Mouse (Mus musculus): Measurements from ENCODE around the gene Tsen2. TPM values are rescaled to one million over a fixed set of nuclear protein-coding genes. Genes with fewer than 3 reads are reported as not detected.

The Tsen2 gene
- polyA plus RNA-seq, 1 experiment from 2014 or later = 16.6 TPM

DNA sequence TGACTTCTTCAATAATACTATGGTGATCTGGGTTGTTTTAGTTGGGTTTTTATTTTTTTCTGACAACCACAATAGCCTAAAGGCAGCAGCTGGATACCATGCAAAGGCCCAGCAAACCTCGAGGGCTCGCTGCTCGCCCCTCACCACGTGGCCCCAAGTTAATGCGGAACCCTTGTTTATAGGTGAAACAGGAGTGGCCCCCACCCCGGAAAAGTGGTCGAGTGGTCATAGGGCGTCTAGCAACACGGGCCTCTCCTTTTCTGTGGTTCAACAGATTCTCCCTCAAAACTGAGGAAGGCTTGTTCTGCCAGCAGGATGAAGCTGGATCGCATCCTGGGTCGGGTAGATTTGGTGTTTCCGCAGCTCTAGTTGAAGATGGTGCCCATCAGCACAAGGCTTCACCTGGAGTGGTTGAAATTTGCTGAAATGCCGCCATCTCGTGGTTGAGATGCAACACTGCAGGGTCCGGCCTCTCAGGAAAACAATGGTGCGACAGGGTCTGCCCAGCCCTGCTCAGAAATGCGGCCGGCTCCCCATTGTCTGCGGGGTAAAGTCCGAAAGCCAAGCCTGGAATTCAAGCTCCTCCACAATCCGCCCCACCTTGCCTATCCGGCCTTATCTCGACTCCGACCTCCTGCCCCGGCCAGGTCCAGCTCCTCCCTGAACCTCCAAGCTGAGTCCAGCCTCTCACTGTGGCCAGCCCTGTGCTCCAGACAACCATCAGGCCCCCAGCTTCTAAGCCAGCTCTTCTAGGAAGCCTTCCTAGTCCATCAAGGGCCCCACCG lies 5.6 kb upstream of the Tsen2 start:
- Histone ChIP-seq H3K27ac (replicated peaks in 1 of 2; ENCODE audit: control insufficient read depth in 1 of 2, insufficient read depth in 1 of 2, low read depth in 2 of 2, low read length in 2 of 2) (no peak overlapping the region), H3K4me1 (ENCODE audit: control insufficient read depth in 2 of 2, insufficient read depth in 2 of 2, low read length in 2 of 2) (peaks cover 4 to 11% of the 10 kb centered on the region in 2 experiments), H3K9me3 (ENCODE audit: control insufficient read depth, low read length) (no peaks in the 10 kb centered on the region), H3K9ac (ENCODE audit: low read length) (peak overlapping the region; percentile 70), H3K4me3 (ENCODE audit: control insufficient read depth in 1 of 2, insufficient read depth in 1 of 2, low read depth in 1 of 2, low read length in 2 of 2) (peak overlapping the region; percentile 28 to 34), H3K27me3 (ENCODE audit: control insufficient read depth, insufficient read depth, low read length) (0 out of 2 replicates have a peak, but pooled peaks cover 3% of the 10 kb centered on the region), H3K4me2 (ENCODE audit: low read length) (peak overlapping the region; percentile 65), H3K36me3 (ENCODE audit: control insufficient read depth, insufficient read depth, low read length) (no peaks in the 10 kb centered on the region)
- 0 out of 2 replicates have a peak, but pooled peaks have one; percentile 52 for ATAC-seq (ENCODE audit: insufficient number of reproducible peaks, insufficient read depth, low FRiP score, low read depth)
- 17% methylated on average over 26 of the region's 26 CpGs for WGBS

DNA sequence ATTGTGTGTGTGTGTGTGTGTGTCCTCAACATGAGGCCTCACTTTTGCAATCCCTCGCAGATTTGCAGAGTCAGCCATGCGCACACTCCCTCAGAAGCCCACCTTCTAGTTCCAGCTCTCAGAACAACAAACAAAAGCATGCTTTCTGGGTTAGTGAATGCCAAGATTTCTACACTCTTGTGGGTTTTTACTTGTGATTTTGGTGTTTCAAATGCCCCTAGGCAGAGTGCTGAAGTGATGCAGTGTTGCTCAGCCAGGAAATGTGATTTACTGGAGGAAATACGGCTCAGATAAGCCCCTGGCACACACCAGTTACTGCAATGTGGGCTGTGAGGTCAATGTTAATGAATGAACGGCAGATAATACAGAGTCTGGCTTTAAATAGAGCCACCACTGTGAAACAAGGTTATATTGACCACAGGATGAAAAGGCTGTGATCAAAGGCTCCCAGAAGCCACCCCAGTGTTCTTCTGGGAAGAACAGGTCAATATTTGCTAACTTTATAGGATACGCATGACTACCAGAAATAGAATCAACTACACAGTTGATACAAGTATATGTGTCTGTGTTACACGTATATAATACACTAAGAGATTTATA lies 2.7 kb upstream of the Tsen2 start:
- WGBS = 41% methylated on average over 6 of the region's 6 CpGs

DNA sequence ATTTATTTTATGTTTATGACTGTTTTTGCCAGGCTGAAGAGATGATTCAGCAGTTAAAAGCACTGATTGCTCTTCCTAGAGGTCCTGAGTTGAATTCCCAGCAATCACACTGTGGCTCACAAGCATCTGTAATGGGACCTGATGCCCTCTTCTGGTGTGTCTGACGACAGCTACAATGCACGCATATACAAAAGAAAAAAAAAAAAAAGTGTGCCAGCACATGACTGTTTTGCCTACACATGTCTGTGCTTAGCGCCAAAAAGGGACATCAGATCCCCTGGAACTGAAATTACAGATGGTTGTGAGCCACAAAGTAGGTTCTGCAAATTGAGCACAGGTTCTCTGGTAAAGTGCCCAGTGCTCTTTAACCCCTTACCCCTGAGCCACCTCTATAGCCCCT lies 2.1 kb upstream of the Tsen2 start:
- Histone ChIP-seq H3K4me1 (ENCODE audit: control insufficient read depth in 2 of 2, insufficient read depth in 2 of 2, low read length in 2 of 2) (peaks cover 4 to 8% of the 10 kb centered on the region in 2 experiments), H3K9me3 (ENCODE audit: control insufficient read depth, low read length) (no peaks in the 10 kb centered on the region), H3K27ac (replicated peaks in 1 of 2; ENCODE audit: control insufficient read depth in 1 of 2, insufficient read depth in 1 of 2, low read depth in 2 of 2, low read length in 2 of 2) (no peak overlapping the region), H3K9ac (ENCODE audit: low read length) (no peak overlapping the region), H3K36me3 (ENCODE audit: control insufficient read depth, insufficient read depth, low read length) (no peaks in the 10 kb centered on the region), H3K4me2 (ENCODE audit: low read length) (no peak overlapping the region), H3K27me3 (ENCODE audit: control insufficient read depth, insufficient read depth, low read length) (no peaks in the 10 kb centered on the region), H3K4me3 (ENCODE audit: control insufficient read depth in 1 of 2, insufficient read depth in 1 of 2, low read depth in 1 of 2, low read length in 2 of 2) (no peak overlapping the region)
- 76% methylated on average over 3 of the region's 3 CpGs for WGBS
- no peak for ATAC-seq (ENCODE audit: insufficient number of reproducible peaks, insufficient read depth, low FRiP score, low read depth)

More for the DNA sequence above, 2.7 kb upstream of the Tsen2 start:
- H3K4me2 ChIP-seq (ENCODE audit: low read length) = no peak overlapping the region
- no peaks in the 10 kb centered on the region for H3K9me3 ChIP-seq (ENCODE audit: control insufficient read depth, low read length)
- H3K36me3 ChIP-seq (ENCODE audit: control insufficient read depth, insufficient read depth, low read length) = no peaks in the 10 kb centered on the region
- H3K4me1 ChIP-seq (ENCODE audit: control insufficient read depth in 2 of 2, insufficient read depth in 2 of 2, low read length in 2 of 2) = peaks cover 4 to 8% of the 10 kb centered on the region in 2 experiments
- 0 out of 2 replicates have a peak, but pooled peaks cover 3% of the 10 kb centered on the region for H3K27me3 ChIP-seq (ENCODE audit: control insufficient read depth, insufficient read depth, low read length)
- H3K9ac ChIP-seq (ENCODE audit: low read length) = no peak overlapping the region
- H3K27ac ChIP-seq (replicated peaks in 1 of 2; ENCODE audit: control insufficient read depth in 1 of 2, insufficient read depth in 1 of 2, low read depth in 2 of 2, low read length in 2 of 2) = peak overlapping the region; percentile 34 to 62; a peak in 3 of 4 replicates
- ATAC-seq (ENCODE audit: insufficient number of reproducible peaks, insufficient read depth, low FRiP score, low read depth) = no peak
- H3K4me3 ChIP-seq (ENCODE audit: control insufficient read depth in 1 of 2, insufficient read depth in 1 of 2, low read depth in 1 of 2, low read length in 2 of 2) = no peak overlapping the region

DNA sequence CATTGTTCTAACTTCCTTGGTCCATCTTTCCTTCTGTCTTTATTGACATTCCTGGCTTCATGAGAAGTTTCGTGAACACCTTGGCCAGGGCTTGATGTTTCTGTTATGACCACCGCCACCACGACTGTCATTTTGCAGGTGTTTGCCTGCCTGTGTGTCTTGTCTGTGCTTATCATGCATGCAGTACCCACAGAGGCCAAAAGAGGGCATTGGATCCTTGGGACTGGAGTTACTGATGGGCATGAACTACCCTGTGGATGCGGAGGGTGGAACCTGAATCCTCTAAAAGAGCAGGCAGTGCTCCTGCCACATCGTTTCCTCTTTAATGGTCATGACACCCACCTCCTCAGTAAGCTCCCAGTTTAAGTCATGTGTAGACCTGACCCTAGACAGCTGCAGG lies 1.8 kb downstream of the Tsen2 start:
- Histone ChIP-seq H3K4me3 (ENCODE audit: control insufficient read depth in 1 of 2, insufficient read depth in 1 of 2, low read depth in 1 of 2, low read length in 2 of 2) (no peak overlapping the region), H3K36me3 (ENCODE audit: control insufficient read depth, insufficient read depth, low read length) (peaks cover 33% of the 10 kb centered on the region), H3K9me3 (ENCODE audit: control insufficient read depth, low read length) (no peaks in the 10 kb centered on the region), H3K27me3 (ENCODE audit: control insufficient read depth, insufficient read depth, low read length) (no peaks in the 10 kb centered on the region), H3K4me2 (ENCODE audit: low read length) (no peak overlapping the region), H3K9ac (ENCODE audit: low read length) (no peak overlapping the region), H3K27ac (replicated peaks in 1 of 2; ENCODE audit: control insufficient read depth in 1 of 2, insufficient read depth in 1 of 2, low read depth in 2 of 2, low read length in 2 of 2) (no peak overlapping the region), H3K4me1 (ENCODE audit: control insufficient read depth in 2 of 2, insufficient read depth in 2 of 2, low read length in 2 of 2) (peaks cover 3 to 4% of the 10 kb centered on the region in 2 experiments)
- ATAC-seq (ENCODE audit: insufficient number of reproducible peaks, insufficient read depth, low FRiP score, low read depth) = no peak
- 87% methylated on average over 5 of the region's 5 CpGs for WGBS

DNA sequence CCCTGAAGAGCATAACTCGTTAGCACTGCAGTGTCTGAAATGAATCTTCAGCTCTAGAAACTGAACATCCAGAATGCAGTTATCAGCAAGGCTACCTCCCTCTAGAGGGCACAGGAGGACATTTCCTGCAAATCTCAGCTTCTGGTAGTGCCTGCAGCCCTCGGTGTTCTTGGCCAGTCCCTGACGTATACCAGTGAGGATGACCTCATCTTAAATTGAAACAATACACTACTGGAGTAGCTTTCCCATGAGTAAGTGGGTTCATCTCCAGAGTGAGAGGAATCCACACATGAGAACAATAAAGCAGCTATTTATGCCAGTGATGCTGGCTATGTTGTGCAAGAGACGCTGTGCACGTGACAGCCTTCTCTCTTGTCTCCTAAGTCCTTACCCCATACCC lies 11.0 kb downstream of the Tsen2 start:
- Histone ChIP-seq H3K27me3 (ENCODE audit: control insufficient read depth, insufficient read depth, low read length) (no peaks in the 10 kb centered on the region), H3K27ac (replicated peaks in 1 of 2; ENCODE audit: control insufficient read depth in 1 of 2, insufficient read depth in 1 of 2, low read depth in 2 of 2, low read length in 2 of 2) (no peak overlapping the region), H3K9me3 (ENCODE audit: control insufficient read depth, low read length) (no peaks in the 10 kb centered on the region), H3K4me3 (ENCODE audit: control insufficient read depth in 1 of 2, insufficient read depth in 1 of 2, low read depth in 1 of 2, low read length in 2 of 2) (no peak overlapping the region), H3K4me2 (ENCODE audit: low read length) (no peak overlapping the region), H3K36me3 (ENCODE audit: control insufficient read depth, insufficient read depth, low read length) (peaks cover 41% of the 10 kb centered on the region), H3K4me1 (ENCODE audit: control insufficient read depth in 2 of 2, insufficient read depth in 2 of 2, low read length in 2 of 2) (peaks cover 15 to 20% of the 10 kb centered on the region in 2 experiments), H3K9ac (ENCODE audit: low read length) (no peak overlapping the region)
- WGBS = 47% methylated on average over 5 of the region's 5 CpGs
- ATAC-seq (ENCODE audit: insufficient number of reproducible peaks, insufficient read depth, low FRiP score, low read depth) = no peak

DNA sequence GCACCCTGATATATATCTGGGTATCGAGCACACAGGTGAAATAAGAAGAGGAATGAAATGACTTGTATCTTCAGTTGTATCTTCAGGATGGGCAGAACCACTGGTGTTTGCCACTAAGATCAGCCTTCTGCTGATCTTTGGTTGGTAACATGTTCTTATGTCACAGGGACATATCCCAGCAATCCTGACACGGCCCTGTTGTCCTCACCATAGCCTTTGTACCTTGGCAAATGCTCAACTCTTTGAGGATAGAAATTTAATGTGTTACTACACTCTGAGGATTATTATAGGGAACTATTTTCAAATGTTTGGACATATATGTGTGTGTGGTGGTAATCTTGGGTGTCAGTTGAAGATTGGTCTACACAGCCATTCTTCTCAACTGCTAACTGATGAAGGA lies 13.7 kb downstream of the Tsen2 start:
- Histone ChIP-seq H3K36me3 (ENCODE audit: control insufficient read depth, insufficient read depth, low read length) (peaks cover 45% of the 10 kb centered on the region), H3K9me3 (ENCODE audit: control insufficient read depth, low read length) (no peaks in the 10 kb centered on the region), H3K4me3 (ENCODE audit: control insufficient read depth in 1 of 2, insufficient read depth in 1 of 2, low read depth in 1 of 2, low read length in 2 of 2) (no peak overlapping the region), H3K4me2 (ENCODE audit: low read length) (no peak overlapping the region), H3K9ac (ENCODE audit: low read length) (no peak overlapping the region), H3K27me3 (ENCODE audit: control insufficient read depth, insufficient read depth, low read length) (no peaks in the 10 kb centered on the region), H3K4me1 (ENCODE audit: control insufficient read depth in 2 of 2, insufficient read depth in 2 of 2, low read length in 2 of 2) (peaks cover 15 to 20% of the 10 kb centered on the region in 2 experiments), H3K27ac (replicated peaks in 1 of 2; ENCODE audit: control insufficient read depth in 1 of 2, insufficient read depth in 1 of 2, low read depth in 2 of 2, low read length in 2 of 2) (no peak overlapping the region)
- WGBS = 89% methylated on average over 2 of the region's 2 CpGs
- ATAC-seq (ENCODE audit: insufficient number of reproducible peaks, insufficient read depth, low FRiP score, low read depth) = no peak

DNA sequence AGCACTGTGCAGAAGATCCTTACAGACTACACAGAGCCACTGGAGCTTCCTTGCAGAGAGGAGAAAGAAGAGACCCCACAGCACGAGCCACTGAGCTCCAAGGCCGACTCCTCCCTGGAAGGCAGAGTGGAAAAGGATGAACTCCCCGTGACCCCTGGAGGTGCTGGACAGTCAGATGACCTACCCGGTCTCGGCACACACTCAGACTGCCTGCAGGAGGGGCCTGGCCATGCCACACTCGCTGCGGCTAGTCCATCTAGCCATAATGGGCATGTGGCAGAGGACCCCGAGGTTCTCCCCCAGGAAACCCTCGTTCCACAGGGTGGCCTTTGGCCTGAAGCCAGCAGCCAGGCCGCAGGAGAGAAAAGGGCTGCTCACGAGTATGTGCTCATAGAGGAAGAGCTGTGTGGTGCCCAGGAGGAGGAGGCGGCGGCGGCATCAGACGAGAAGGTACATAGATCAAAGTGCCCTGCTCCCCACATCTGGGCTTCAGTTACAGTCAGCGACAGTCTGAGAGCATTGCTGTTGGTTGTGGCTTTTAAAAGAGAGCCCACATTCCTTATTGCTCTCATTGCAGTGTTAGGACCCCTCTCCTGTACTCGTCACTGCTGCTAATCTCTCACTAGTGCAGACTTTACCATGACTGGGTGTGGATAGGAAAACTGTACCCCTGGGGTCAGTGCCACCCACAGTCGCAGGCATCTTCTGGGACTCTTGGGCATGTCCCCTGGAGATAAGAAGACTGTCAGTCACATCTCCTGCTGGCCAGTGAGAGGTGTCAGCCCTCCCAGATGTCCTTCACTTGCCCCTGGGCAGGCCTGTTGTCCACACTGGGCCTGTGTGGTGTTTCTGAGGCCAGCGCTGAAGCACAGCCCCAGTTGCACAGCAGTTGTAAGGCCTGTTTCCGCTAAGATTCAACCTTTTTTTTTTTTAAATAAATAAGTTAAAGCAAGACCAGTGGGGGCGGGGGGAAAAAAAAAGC lies 15.5 kb downstream of the Tsen2 start:
- no peaks in the 10 kb centered on the region for H3K9me3 ChIP-seq (ENCODE audit: control insufficient read depth, low read length)
- H3K27me3 ChIP-seq (ENCODE audit: control insufficient read depth, insufficient read depth, low read length) = no peaks in the 10 kb centered on the region
- peaks cover 40% of the 10 kb centered on the region for H3K36me3 ChIP-seq (ENCODE audit: control insufficient read depth, insufficient read depth, low read length)
- 32% methylated on average over 20 of the region's 21 CpGs for WGBS
- H3K27ac ChIP-seq (replicated peaks in 1 of 2; ENCODE audit: control insufficient read depth in 1 of 2, insufficient read depth in 1 of 2, low read depth in 2 of 2, low read length in 2 of 2) = peak overlapping the region; percentile 63 to 65
- ATAC-seq (ENCODE audit: insufficient number of reproducible peaks, insufficient read depth, low FRiP score, low read depth) = peak; percentile 78
- H3K4me1 ChIP-seq (ENCODE audit: control insufficient read depth in 2 of 2, insufficient read depth in 2 of 2, low read length in 2 of 2) = peaks cover 15 to 20% of the 10 kb centered on the region in 2 experiments
- H3K4me2 ChIP-seq (ENCODE audit: low read length) = peak overlapping the region; percentile 46
- H3K4me3 ChIP-seq (ENCODE audit: control insufficient read depth in 1 of 2, insufficient read depth in 1 of 2, low read depth in 1 of 2, low read length in 2 of 2) = no peak overlapping the region
- peak overlapping the region; percentile 23; the same call in 1 of the 2 replicates for H3K9ac ChIP-seq (ENCODE audit: low read length)

All from heart, embryonic 14.5 days (tissue).